47 mouse cellular contexts compared by ENCODE assay signal in genomic region chr12:55508817-55509216, GRCm38 (mm10). TPM values are rescaled to one million over a fixed set of nuclear protein-coding genes. Genes with fewer than 3 reads are reported as not detected.
"Had no signal": no experiment of that assay in that cellular context is flagged by ENCODE, and none has a peak within 500 bp of the region (broad histone marks: within the 10 kb centered on the region; RNA-seq: fewer than 3 reads in every experiment).

No protein-coding gene starts in this region.

- DNase-seq: left cerebral cortex, postnatal 4 days; liver; liver, embryonic 13.5 days; liver, postnatal 0 days; lung, adult 18-20 months; lung, adult 2 months; lung, embryonic 14.5 days; lung, postnatal 10 days; lung, postnatal 14 days; lung, postnatal 36 days; lung, postnatal 4 days; midbrain, embryonic 14.5 days had no signal

- ATAC-seq: liver, embryonic 12.5 days; liver, postnatal 0 days; lung, postnatal 0 days; midbrain, embryonic 13.5 days; midbrain, embryonic 15.5 days; midbrain, embryonic 16.5 days had no signal

- H3K4me2 ChIP-seq: limb, embryonic 12.5 days; limb, embryonic 13.5 days; limb, embryonic 15.5 days; liver, embryonic 11.5 days; liver, embryonic 12.5 days; liver, embryonic 13.5 days; liver, embryonic 15.5 days; lung, embryonic 14.5 days; lung, embryonic 15.5 days; midbrain, embryonic 11.5 days; midbrain, embryonic 12.5 days; midbrain, embryonic 13.5 days; midbrain, embryonic 15.5 days had no signal

- H3K9ac ChIP-seq: limb, embryonic 12.5 days; limb, embryonic 13.5 days; limb, embryonic 15.5 days; liver, embryonic 12.5 days; liver, embryonic 13.5 days; liver, embryonic 14.5 days; liver, embryonic 15.5 days; liver, postnatal 0 days; lung, embryonic 14.5 days; lung, embryonic 15.5 days; midbrain, embryonic 12.5 days; midbrain, embryonic 13.5 days; midbrain, embryonic 15.5 days had no signal

- H3K27ac ChIP-seq: left cerebral cortex, adult 2 months; limb, embryonic 10.5 days; limb, embryonic 12.5 days; limb, embryonic 13.5 days; limb, embryonic 15.5 days; liver, embryonic 12.5 days; liver, embryonic 13.5 days; liver, embryonic 14.5 days; liver, embryonic 15.5 days; lung, embryonic 15.5 days; macrophage; midbrain, embryonic 10.5 days; midbrain, embryonic 12.5 days; midbrain, embryonic 13.5 days; midbrain, embryonic 15.5 days had no signal

- H3K27me3 ChIP-seq: limb, embryonic 12.5 days; limb, embryonic 13.5 days; lung, embryonic 15.5 days; midbrain, embryonic 13.5 days; midbrain, embryonic 15.5 days had no signal

- H3K4me1 ChIP-seq: limb, embryonic 10.5 days; limb, embryonic 12.5 days; limb, embryonic 13.5 days; liver, embryonic 12.5 days; liver, embryonic 13.5 days; liver, embryonic 15.5 days; lung, embryonic 15.5 days; midbrain, embryonic 10.5 days; midbrain, embryonic 12.5 days; midbrain, embryonic 13.5 days; midbrain, embryonic 15.5 days had no signal

- H3K4me3 ChIP-seq: left cerebral cortex, adult 2 months; limb, embryonic 10.5 days; limb, embryonic 12.5 days; limb, embryonic 13.5 days; limb, embryonic 15.5 days; liver, embryonic 12.5 days; liver, embryonic 13.5 days; liver, embryonic 15.5 days; lung, embryonic 15.5 days; megakaryocyte, embryonic 14.5 days; midbrain, embryonic 10.5 days; midbrain, embryonic 12.5 days; midbrain, embryonic 13.5 days; midbrain, embryonic 15.5 days; myocyte had no signal

- H3K9me3 ChIP-seq: limb, embryonic 10.5 days; limb, embryonic 12.5 days; limb, embryonic 15.5 days; liver, embryonic 12.5 days; liver, embryonic 13.5 days; liver, embryonic 15.5 days; lung, embryonic 15.5 days; megakaryocyte, embryonic 14.5 days; midbrain, embryonic 10.5 days; midbrain, embryonic 12.5 days; midbrain, embryonic 13.5 days; midbrain, embryonic 15.5 days had no signal

- H3K36me3 ChIP-seq: limb, embryonic 10.5 days; limb, embryonic 12.5 days; limb, embryonic 13.5 days; limb, embryonic 15.5 days; liver, embryonic 12.5 days; liver, embryonic 13.5 days; liver, embryonic 15.5 days; lung, embryonic 15.5 days; midbrain, embryonic 10.5 days; midbrain, embryonic 12.5 days; midbrain, embryonic 13.5 days; midbrain, embryonic 15.5 days had no signal

RNA-seq across cellular contexts. Expression of gene Aldoart2, which starts 56.2 kb away (rescaled TPM):
- total RNA-seq: left cerebral cortex, adult 2 months; left cerebral cortex, adult 8-10 months; left cerebral cortex, postnatal 10 days; left cerebral cortex, postnatal 14 days; left cerebral cortex, postnatal 25 days; left cerebral cortex, postnatal 36 days; left cerebral cortex, postnatal 4 days; liver, adult 2 months; megakaryocyte progenitor cell, adult 5-6 weeks; megakaryocyte, adult 5-6 weeks; megakaryocyte-erythroid progenitor cell, adult 5-6 weeks; midbrain, postnatal 0 days; monocyte, adult 5-6 weeks had no signal
- polyA plus RNA-seq: limb, embryonic 10.5 days; limb, embryonic 11.5 days; limb, embryonic 12.5 days; limb, embryonic 13.5 days; limb, embryonic 14.5 days; limb, embryonic 15.5 days; liver, adult 2 months; liver, embryonic 12.5 days; liver, embryonic 13.5 days; liver, embryonic 14.5 days; liver, embryonic 15.5 days; liver, embryonic 16.5 days; liver, postnatal 0 days; lung, adult 2 months; lung, embryonic 14.5 days; lung, embryonic 15.5 days; lung, embryonic 16.5 days; lung, postnatal 0 days; macrophage; midbrain, embryonic 10.5 days; midbrain, embryonic 11.5 days; midbrain, embryonic 12.5 days; midbrain, embryonic 13.5 days; midbrain, embryonic 14.5 days; midbrain, embryonic 15.5 days; midbrain, embryonic 16.5 days; midbrain, postnatal 0 days had no signal
